Mouse (Mus musculus) liver, adult 2 months (tissue): ENCODE data around the gene Chchd6.

Experiments
- CTCF ChIP-seq: fragments of 200-500 bp; IDR thresholded peaks from 2 replicates; pipeline ENCODE4 v1.5.1; 2011; ENCODE audit warnings: low read depth, low read length, control low read depth
- POLR2A ChIP-seq: fragments of 200-500 bp; IDR thresholded peaks from 2 replicates; pipeline ENCODE4 v1.6.1; 2011; ENCODE audit warnings: low read length, control low read depth; ENCODE audit not compliant: insufficient read depth; ENCODE audit errors: extremely low read depth

- no peak for TF ChIP-seq CTCF
- no peak for TF ChIP-seq POLR2A
These were observed 166.6 kb downstream of the Chchd6 start for GRCm38 (mm10) chr6:89428661-89429375.
